Mouse (Mus musculus) liver, adult 2 months (tissue): ENCODE measurements around the gene B830017H08Rik.

ENCODE experiments used
- CTCF ChIP-seq: fragments of 200-500 bp; IDR thresholded peaks from 2 replicates; pipeline ENCODE4 v1.5.1; 2011; ENCODE audit warnings: low read depth, low read length, control low read depth
- POLR2A ChIP-seq: fragments of 200-500 bp; IDR thresholded peaks from 2 replicates; pipeline ENCODE4 v1.6.1; 2011; ENCODE audit warnings: low read length, control low read depth; ENCODE audit not compliant: insufficient read depth; ENCODE audit errors: extremely low read depth

DNA sequence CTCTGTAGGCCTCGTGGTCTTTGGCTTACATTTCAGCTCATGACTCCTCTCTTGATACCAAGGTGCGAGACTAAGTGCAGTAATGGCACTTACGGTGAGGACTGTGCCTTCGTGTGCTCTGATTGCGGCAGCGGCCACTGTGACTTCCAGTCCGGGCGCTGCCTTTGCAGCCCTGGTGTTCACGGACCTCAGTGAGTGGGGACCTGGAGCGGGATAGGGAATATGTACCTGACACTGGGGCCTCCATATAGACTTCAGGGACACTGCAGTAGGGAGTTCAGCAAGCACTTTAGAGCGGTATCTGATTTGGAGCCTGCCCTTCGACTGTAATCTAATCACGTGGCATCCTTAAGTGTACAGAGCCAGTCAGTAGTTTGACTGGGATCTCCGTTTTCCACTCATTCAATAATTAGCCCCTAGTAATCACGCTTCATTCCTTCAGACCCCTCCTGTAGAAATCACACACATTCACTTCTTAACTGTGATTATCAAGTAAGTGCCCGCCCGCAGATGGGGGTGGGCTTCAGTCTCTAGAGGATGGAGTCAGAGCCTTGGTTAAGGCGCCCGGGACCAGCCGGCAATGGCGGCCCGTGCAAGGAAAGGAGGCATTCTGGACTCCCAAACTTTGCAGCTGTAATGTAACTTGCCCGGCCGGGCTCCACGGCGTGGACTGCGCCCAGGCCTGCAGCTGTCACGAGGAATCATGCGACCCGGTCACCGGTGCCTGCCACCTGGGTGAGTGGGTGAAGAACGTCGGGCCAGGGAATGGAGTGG, 29.1 kb upstream of the B830017H08Rik start:
- TF ChIP-seq CTCF (no peak), POLR2A (no peak)
